Mouse (Mus musculus): ENCODE data around the gene Cmtm2a.
"Not testable (repeated sequence)": the region's sequence is repeated elsewhere in the genome, so short reads cannot be mapped to it uniquely, and the experiment has no call there.

Gene Cmtm2a

DNA sequence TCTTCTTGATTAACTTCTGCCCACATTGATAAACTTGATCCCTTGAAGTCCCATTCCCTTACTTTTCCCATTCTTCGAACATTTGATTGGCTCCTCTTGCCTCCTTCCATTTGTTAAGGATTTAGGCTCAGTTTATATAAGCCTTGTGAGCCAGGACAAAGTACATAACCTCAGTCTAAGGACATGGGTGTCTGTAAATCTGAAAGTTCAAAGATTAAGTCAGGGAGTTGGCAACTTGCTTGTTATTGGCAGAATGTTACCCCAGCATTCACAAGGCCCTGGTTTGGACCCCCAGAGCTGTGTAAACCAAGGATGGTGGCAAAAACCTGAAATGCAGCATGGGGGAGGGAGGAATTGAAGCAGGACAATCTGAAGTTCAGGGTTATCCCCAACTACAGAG, 1.4 kb upstream of the Cmtm2a start:
- no peak for DNase-seq (ENCODE audit: low spot score)

DNA sequence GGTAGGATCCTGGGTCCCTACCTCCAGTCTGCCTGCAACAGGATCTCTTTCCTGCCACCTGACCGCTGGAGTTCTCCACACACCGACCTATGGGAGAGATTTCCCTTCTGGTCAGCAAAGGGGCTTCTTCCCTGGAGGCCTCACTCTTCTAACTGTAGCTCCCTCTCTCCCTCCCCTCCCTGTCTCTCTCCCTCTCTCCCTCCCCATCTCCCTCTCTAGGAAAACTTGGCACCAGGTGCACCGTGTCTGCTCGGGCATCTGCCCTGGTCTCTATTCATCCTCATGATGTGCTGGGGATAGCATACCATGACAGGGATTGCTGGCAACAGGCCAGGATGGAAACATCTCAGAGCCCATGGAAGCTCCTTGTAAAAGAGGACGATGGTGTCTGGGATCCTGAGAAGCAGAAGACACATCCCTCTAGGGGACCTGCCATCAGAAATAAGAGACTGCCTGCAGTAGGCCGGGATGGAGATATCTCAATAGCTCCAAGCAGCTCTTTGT, 24.0 kb downstream of the Cmtm2a start:
- no peak for DNase-seq (ENCODE audit: low spot score)

DNA sequence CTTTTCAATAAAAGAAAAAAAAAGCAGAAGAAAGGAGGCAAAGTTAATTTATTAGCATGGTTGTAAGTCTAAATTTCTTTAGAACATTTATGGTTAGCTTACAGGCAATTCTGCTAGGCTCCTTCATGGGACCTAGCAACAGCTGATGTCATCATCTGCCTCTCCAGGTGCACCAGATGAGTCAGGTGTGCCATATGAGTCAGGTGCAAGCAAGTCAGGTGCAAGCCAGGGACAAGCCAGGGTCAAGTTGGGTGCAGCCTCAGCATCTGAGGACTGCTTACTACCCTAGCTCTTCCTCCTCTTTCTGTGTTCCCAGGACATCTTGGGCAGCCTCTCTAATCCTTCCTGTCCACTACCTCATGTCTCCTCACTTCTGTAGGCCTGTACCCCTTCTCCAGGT, 24.6 kb downstream of the Cmtm2a start:
- DNase-seq (ENCODE audit: low spot score) = no peak

- DNase-seq (ENCODE audit: low spot score) = not testable (repeated sequence)
These were observed 28.6 kb downstream of the Cmtm2a start for GRCm38 (mm10) chr8:104264271-104264935.

DNA sequence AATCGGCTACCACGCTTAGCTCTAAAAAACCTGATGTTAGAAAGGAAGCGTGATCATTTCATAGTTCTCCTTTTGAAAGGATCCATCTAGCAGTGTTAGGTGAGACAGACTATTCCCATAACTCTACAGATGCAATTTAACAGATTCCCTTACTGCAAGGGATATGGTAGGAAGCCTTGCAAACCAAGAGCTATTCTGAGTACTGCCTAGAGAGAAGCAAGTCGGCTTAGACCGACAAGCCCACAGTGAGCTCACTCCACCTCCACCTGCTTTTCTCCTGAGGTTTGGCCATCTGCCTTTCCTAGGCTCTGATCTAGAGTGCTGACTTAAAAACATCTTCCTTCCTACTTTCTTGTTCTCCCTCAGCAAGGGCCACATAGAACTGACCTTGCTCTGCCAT, 31.2 kb downstream of the Cmtm2a start:
- not testable (repeated sequence) for DNase-seq (ENCODE audit: low spot score)

DNA sequence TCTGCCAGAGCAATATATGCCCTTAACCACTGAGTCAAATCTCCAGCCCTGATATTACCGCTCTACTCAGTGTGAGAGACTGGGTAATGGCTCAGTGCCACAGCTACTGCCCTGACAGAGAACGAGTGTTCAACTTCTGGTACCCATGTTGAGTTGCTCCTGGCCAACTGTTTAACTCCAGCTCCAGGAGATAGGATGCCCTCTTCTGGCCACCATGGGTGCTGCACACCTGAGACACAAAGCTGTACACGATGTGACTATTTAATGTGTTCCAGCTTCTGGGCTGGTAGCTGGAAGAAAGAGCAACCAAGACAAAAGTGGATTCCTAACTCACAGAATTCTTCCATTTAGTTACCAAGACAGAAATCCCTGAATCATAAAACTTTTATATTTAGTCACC, 40.0 kb downstream of the Cmtm2a start:
- DNase-seq (ENCODE audit: low spot score) = peak; percentile 53

- DNase-seq (ENCODE audit: low spot score) = no peak
These were observed 41.5 kb downstream of the Cmtm2a start for GRCm38 (mm10) chr8:104251461-104251860.

DNA sequence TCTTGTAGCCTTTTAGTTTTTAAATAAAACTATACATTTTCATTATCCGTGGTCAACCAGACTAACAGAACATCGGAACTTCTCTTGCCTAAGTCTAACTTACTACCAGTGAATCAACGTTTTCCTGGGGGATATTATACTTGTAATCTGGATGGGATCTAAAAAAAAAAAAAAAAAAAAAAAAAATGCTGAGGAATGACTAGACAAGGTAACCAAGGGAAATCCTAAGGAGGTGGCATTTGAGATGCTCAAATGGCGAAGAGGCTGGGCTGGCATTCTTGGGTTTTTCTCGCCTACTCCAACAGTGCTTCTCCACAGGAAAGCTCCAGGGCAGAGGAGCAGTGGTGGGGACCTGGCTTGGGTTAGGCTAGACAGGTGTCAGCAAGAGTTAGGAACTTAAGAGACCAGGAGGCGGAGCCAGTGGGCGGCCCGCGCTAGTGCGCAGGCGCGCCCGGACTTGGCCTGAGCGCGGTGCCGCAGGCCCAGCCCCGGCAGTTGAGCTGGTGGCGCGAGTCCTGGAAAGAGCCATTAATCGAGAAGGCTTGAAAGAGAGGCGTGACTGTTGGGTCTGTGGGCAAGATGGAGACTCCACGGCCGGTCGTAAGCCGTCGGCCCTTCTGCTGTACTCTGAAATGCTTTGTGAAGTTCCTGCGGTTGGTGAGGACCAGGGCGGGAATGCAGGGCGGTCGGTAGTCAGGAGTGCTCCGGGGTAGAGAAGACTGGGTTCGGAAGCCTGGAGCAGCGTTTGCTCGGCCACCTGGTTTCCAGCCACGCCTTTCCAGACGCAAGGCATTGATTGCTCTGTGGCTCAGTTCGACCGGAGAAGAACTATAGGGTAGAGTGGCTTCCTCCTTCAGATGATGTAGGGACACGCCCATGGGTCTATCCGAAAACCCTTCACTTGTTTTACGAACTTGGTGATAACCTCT, 42.3 kb downstream of the Cmtm2a start, which contains the start of gene Cklf:
TSS of gene Cklf (plus strand) at position 423 of the 929 bp plus-strand sequence.
- peak; percentile 84 for DNase-seq (ENCODE audit: low spot score)

- DNase-seq (ENCODE audit: low spot score) = no peak
These were observed 43.5 kb downstream of the Cmtm2a start for GRCm38 (mm10) chr8:104249442-104249996.

- DNase-seq (ENCODE audit: low spot score) = peak; percentile 63
These were observed 44.7 kb downstream of the Cmtm2a start, which contains the start of gene Tk2 for GRCm38 (mm10) chr8:104248276-104248675. Gene Tk2 (minus strand): TSS chr8:104248558.

- peak; percentile 33 for DNase-seq (ENCODE audit: low spot score)
These were observed 45.1 kb downstream of the Cmtm2a start for GRCm38 (mm10) chr8:104247908-104248275.

- peak; percentile 71 for DNase-seq (ENCODE audit: low spot score)
These were observed 45.7 kb downstream of the Cmtm2a start for GRCm38 (mm10) chr8:104247054-104247907.

- DNase-seq (ENCODE audit: low spot score) = no peak
These were observed 46.4 kb downstream of the Cmtm2a start for GRCm38 (mm10) chr8:104246621-104247020.

GRCm38 (mm10) chr8:104242038-104242644, 50.8 kb downstream of the Cmtm2a start:
- DNase-seq (ENCODE audit: low spot score) = no peak

DNA sequence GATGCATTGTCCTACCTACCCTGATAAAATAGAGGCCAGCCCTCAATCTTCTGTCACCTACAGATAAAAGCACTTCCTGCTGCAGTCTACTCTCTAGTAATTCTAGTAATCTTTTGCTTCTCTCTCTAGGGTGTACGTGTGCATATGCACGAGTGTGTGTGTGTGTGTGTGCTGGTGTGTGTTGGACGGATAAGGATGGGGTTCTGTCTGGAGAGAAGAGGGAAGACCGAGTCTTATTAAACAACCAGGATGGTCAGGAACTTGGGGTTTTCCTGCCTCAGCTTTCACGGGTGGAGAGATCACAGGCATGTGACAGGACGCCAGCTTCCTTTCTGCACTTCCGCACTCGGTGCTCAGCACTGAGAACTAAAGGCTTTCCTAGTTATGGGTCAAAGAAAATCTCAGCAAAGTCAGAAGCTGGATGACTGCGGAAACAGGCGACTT, 53.5 kb downstream of the Cmtm2a start:
- DNase-seq (ENCODE audit: low spot score) = peak; percentile 34

DNA sequence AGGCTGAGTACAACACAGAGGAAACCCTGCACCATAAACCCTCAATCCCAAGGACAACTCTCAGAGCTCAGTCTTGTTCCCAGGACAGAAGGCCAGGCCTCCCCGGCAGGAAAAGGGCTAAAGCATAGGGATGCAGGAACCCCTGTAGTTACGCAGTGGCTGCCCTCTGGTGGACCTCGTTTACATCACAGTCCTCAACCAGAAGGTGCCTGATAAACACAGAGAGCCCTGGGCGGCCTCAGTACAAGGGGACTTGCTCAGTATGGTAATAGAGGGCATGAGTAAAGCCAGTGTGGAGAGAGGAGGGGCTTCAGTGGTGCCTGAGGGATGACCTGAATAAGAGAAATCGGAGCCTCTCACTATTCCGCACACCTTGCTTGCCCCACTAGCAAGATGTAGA, 58.4 kb downstream of the Cmtm2a start:
- DNase-seq (ENCODE audit: low spot score) = no peak

GRCm38 (mm10) chr8:104232919-104233318, 60.1 kb downstream of the Cmtm2a start:
- no peak for DNase-seq (ENCODE audit: low spot score)

GRCm38 (mm10) chr8:104232039-104232438, 60.9 kb downstream of the Cmtm2a start:
- no peak for DNase-seq (ENCODE audit: low spot score)

All from spleen, adult 12 weeks (tissue).